Mouse (Mus musculus) lung, adult 18-20 months (tissue): Measurements from ENCODE around the gene Il20rb.

ENCODE experiments used
- DNase-seq, 2 experiments: peaks; one replicate each; pipeline ENCODE4 v3.0.0; 2022; ENCODE audit warnings: mixed read lengths in 2 of 2

Il20rb gene

DNA sequence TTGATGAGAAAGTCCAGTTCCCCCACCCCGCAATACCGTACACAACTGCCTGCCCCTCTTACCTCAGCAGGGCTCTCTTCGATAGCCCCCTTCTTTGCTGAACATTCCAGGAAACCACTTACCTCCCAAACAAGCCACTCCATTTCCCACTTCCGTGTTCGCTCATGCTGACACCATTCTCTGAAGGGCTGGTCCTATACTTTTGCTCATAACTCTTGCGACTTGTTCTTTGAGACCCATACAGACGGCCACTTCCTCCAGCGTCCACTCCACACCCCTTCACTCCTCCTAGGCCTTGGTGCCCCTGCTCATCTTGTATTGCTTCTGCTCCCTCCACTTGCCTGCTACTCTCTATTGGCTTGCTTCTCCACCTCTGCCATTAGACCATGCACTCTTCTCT lies 67.5 kb downstream of the Il20rb start:
- no peak for DNase-seq

DNA sequence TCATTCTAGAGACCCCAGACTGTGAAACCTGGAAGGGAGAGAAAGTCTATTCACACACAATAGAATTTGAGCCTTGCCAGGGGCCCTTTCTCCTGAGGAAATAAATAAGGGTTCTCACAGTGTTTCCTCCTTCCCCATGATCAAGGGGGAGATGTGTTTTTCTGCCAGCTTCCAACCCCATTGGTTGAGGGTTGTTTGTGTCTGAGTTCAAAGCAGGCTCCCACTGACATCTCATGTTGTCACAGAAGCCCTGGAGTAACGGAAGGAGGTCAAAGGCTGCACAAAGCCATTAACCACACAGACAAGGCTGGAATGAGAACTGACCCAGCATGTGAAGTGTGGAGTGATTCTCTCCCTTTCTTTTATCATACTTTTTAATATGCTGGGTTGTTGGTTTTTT lies 69.8 kb downstream of the Il20rb start:
- DNase-seq, result no peak

GRCm38 (mm10) chr9:100416299-100416698 lies 70.3 kb downstream of the Il20rb start:
- no peak for DNase-seq

DNA sequence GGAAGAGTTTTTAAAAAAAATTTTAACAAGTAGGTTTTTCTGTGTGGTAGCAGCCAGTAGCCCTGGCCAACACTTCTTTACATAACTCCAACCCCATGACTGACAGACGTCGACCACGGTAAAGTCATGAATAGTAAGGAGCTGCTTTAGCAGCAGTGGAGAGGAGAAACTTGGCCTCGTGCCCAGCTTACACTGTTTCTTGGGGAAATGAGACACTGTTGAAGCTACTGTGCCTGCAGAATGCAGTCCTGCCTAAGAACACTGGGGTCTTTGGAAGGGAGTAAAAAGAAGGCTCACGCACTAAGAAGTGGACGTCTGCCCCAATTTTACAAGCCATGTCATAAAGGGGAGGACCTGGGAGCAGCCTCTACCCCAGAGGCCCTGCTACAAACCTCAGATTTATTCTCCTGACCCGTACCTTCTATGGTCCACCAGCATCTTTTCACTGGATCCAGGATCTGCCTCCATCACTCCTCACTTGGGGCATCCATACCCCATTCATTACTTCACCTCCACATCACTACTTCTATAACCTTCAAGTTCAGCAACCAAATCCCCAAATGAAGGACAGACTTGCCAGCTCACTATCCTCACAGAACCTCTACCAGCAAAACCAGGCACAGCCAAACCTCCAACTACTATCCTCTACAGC lies 71.1 kb downstream of the Il20rb start:
- peak; percentile 23 to 27 for DNase-seq
